Mouse (Mus musculus) olfactory bulb, adult 2 months (tissue): ENCODE data around the gene Homer2. TPM values are rescaled to one million over a fixed set of nuclear protein-coding genes. Genes with fewer than 3 reads are reported as not detected.

Experiments
- H3K27ac ChIP-seq: fragments of 200-500 bp; 2 replicates; pipeline ENCODE4 v1.5.1; 2012; ENCODE audit warnings: low read depth, low read length; ENCODE audit not compliant: insufficient read depth
- H3K4me1 ChIP-seq: fragments of 200-500 bp; 2 replicates; pipeline ENCODE4 v1.6.1; 2012; ENCODE audit warnings: low read length; ENCODE audit not compliant: control insufficient read depth, insufficient read depth
- H3K4me3 ChIP-seq: fragments of 200-500 bp; 2 replicates; pipeline ENCODE4 v1.5.1; 2012; ENCODE audit warnings: mild to moderate bottlenecking, low read depth, low read length, moderate library complexity; ENCODE audit not compliant: insufficient read depth
- CTCF ChIP-seq: fragments of 200-500 bp; IDR thresholded peaks from 2 replicates; pipeline ENCODE4 v1.5.1; 2012; ENCODE audit warnings: low read depth, mild to moderate bottlenecking, low read length, moderate library complexity; ENCODE audit not compliant: insufficient read depth
- POLR2A ChIP-seq: fragments of 200-500 bp; IDR thresholded peaks from 2 replicates; pipeline ENCODE4 v1.6.1; 2012; ENCODE audit warnings: mild to moderate bottlenecking, low read depth, low read length, moderate library complexity; ENCODE audit not compliant: insufficient read depth
- WGBS: fragments of 180-500 bp; shearing (Covaris S2); methylation state at CpG from one replicate; pipeline ENCODE4 v1.1.7; 2018; 5-methylcytosine and 5-hydroxymethylcytosine counted together
- polyA plus RNA-seq: library from polyadenylated mRNA; stranded (reverse); fragments of >200 nt; gene quantifications from 2 replicates; pipeline ENCODE4 v1.2.4, GENCODE M21; 2012; ENCODE audit warnings: low replicate concordance; ENCODE audit not compliant: missing spikeins, insufficient read depth, insufficient read length

The Homer2 gene
- polyA plus RNA-seq, 1 experiment = not detected

GRCm38 (mm10) chr7:81729787-81730186 is 22.5 kb upstream of the Homer2 start:
- TF ChIP-seq CTCF (no peak), POLR2A (no peak)
- no peak overlapping the region for H3K4me3 ChIP-seq
- H3K4me1 ChIP-seq = peaks cover 13% of the 10 kb centered on the region
- WGBS = 90% methylated on average over 9 of the region's 9 CpGs
- no peak overlapping the region for H3K27ac ChIP-seq

GRCm38 (mm10) chr7:81727716-81728115 is 20.4 kb upstream of the Homer2 start:
- Histone ChIP-seq H3K4me3 (no peak overlapping the region), H3K4me1 (peaks cover 15% of the 10 kb centered on the region), H3K27ac (no peak overlapping the region)
- WGBS = 48% methylated on average over 9 of the region's 9 CpGs
- TF ChIP-seq CTCF = no peak
- no peak for TF ChIP-seq POLR2A

- peaks cover 16% of the 10 kb centered on the region for H3K4me1 ChIP-seq
- WGBS = 61% methylated on average over 2 of the region's 2 CpGs
- TF ChIP-seq CTCF (no peak), POLR2A (no peak)
- H3K27ac ChIP-seq = peak overlapping the region; percentile 26
- no peak overlapping the region for H3K4me3 ChIP-seq
These were observed 19.3 kb upstream of the Homer2 start for GRCm38 (mm10) chr7:81726728-81727005.

GRCm38 (mm10) chr7:81725986-81726727 is 18.8 kb upstream of the Homer2 start:
- Histone ChIP-seq H3K27ac (peak overlapping the region; percentile 26), H3K4me1 (peaks cover 20% of the 10 kb centered on the region), H3K4me3 (no peak overlapping the region)
- 38% methylated on average over 18 of the region's 18 CpGs for WGBS
- TF ChIP-seq POLR2A = no peak
- no peak for TF ChIP-seq CTCF

- H3K4me3 ChIP-seq = no peak overlapping the region
- TF ChIP-seq CTCF (no peak), POLR2A (no peak)
- WGBS = 58% methylated on average over 10 of the region's 10 CpGs
- H3K27ac ChIP-seq = no peak overlapping the region
- H3K4me1 ChIP-seq = peaks cover 25% of the 10 kb centered on the region
These were observed 16.5 kb upstream of the Homer2 start for GRCm38 (mm10) chr7:81723851-81724250.

- Histone ChIP-seq H3K27ac (no peak overlapping the region), H3K4me3 (no peak overlapping the region), H3K4me1 (peaks cover 21% of the 10 kb centered on the region)
- TF ChIP-seq POLR2A (no peak), CTCF (no peak)
- 26% methylated on average over 5 of the region's 5 CpGs for WGBS
These were observed 13.9 kb upstream of the Homer2 start for GRCm38 (mm10) chr7:81721271-81721670.

GRCm38 (mm10) chr7:81719216-81719661 is 11.9 kb upstream of the Homer2 start:
- Histone ChIP-seq H3K27ac (no peak overlapping the region), H3K4me1 (peaks cover 12% of the 10 kb centered on the region), H3K4me3 (no peak overlapping the region)
- no peak for TF ChIP-seq CTCF
- 85% methylated on average over 1 of the region's 1 CpGs for WGBS

GRCm38 (mm10) chr7:81718657-81719056 is 11.3 kb upstream of the Homer2 start:
- Histone ChIP-seq H3K27ac (no peak overlapping the region), H3K4me3 (no peak overlapping the region), H3K4me1 (peaks cover 11% of the 10 kb centered on the region)
- 83% methylated on average over 1 of the region's 1 CpGs for WGBS
- no peak for TF ChIP-seq POLR2A

GRCm38 (mm10) chr7:81710166-81710565 is 2.8 kb upstream of the Homer2 start:
- Histone ChIP-seq H3K4me1 (peaks cover 7% of the 10 kb centered on the region), H3K4me3 (no peak overlapping the region), H3K27ac (no peak overlapping the region)
- WGBS = 91% methylated on average over 4 of the region's 4 CpGs
- TF ChIP-seq POLR2A = no peak
- no peak for TF ChIP-seq CTCF

- Histone ChIP-seq H3K27ac (no peak overlapping the region), H3K4me3 (no peak overlapping the region), H3K4me1 (peaks cover 11% of the 10 kb centered on the region)
- TF ChIP-seq CTCF (no peak), POLR2A (no peak)
These were observed 838 bp upstream of the Homer2 start for GRCm38 (mm10) chr7:81708165-81708564.
